Mouse (Mus musculus) megakaryocyte, adult 5-6 weeks (primary cell): Measurements from ENCODE around the gene A4galt. TPM values are rescaled to one million over a fixed set of nuclear protein-coding genes. Genes with fewer than 3 reads are reported as not detected.
"Not testable (repeated sequence)": the region's sequence is repeated elsewhere in the genome, so short reads cannot be mapped to it uniquely, and the experiment has no call there.

Experiments used
- ATAC-seq: 2 replicates; pipeline ENCODE4 v1.8.0; 2016; ENCODE audit warnings: mild to moderate bottlenecking, inconsistent platforms; ENCODE audit not compliant: poor library complexity, severe bottlenecking
- total RNA-seq, 2 experiments: library from RNA; stranded (forward) in 1 of 2; stranded (reverse) in 1 of 2; fragments of 153-499, 151-499 nt in 1 of 2; fragments of 221-1000, 200-1000 nt in 1 of 2; gene quantifications; 2 replicates each; pipeline versions ENCODE4 v1.2.3 to v1.2.4; 2015 to 2017

A4galt gene
- total RNA-seq, 2 experiments from 2014 or later: not detected

GRCm38 (mm10) chr15:83269985-83270384, 18.4 kb upstream of the A4galt start:
- ATAC-seq: not testable (repeated sequence)

GRCm38 (mm10) chr15:83268428-83268827, 16.9 kb upstream of the A4galt start:
- ATAC-seq: not testable (repeated sequence)

- ATAC-seq: no peak
Measured at GRCm38 (mm10) chr15:83265269-83265668, 13.7 kb upstream of the A4galt start.

- no peak for ATAC-seq
Measured at GRCm38 (mm10) chr15:83263405-83263804, 11.8 kb upstream of the A4galt start.

- no peak for ATAC-seq
Measured at GRCm38 (mm10) chr15:83257906-83258305, 6.3 kb upstream of the A4galt start.

GRCm38 (mm10) chr15:83256491-83256890, 4.9 kb upstream of the A4galt start:
- ATAC-seq: no peak

- no peak for ATAC-seq
Measured at GRCm38 (mm10) chr15:83255944-83256343, 4.4 kb upstream of the A4galt start.

GRCm38 (mm10) chr15:83255191-83255782, 3.7 kb upstream of the A4galt start:
- ATAC-seq: no peak

GRCm38 (mm10) chr15:83254372-83255070, 2.9 kb upstream of the A4galt start:
- ATAC-seq: no peak

- ATAC-seq: no peak
Measured at GRCm38 (mm10) chr15:83252060-83252459, 486 bp upstream of the A4galt start.

GRCm38 (mm10) chr15:83250651-83251175, 861 bp downstream of the A4galt start:
- ATAC-seq: no peak

GRCm38 (mm10) chr15:83249535-83250287, 1.9 kb downstream of the A4galt start:
- ATAC-seq: no peak

GRCm38 (mm10) chr15:83248236-83248844, 3.2 kb downstream of the A4galt start:
- no peak for ATAC-seq

- no peak for ATAC-seq
Measured at GRCm38 (mm10) chr15:83244371-83244770, 7.2 kb downstream of the A4galt start.

GRCm38 (mm10) chr15:83241961-83242680, 9.5 kb downstream of the A4galt start:
- ATAC-seq: no peak

GRCm38 (mm10) chr15:83241497-83241896, 10.1 kb downstream of the A4galt start:
- no peak for ATAC-seq

- no peak for ATAC-seq
Measured at GRCm38 (mm10) chr15:83237460-83238243, 13.9 kb downstream of the A4galt start.

- ATAC-seq: no peak
Measured at GRCm38 (mm10) chr15:83236824-83237223, 14.8 kb downstream of the A4galt start.

- ATAC-seq: no peak
Measured at GRCm38 (mm10) chr15:83233219-83233992, 18.2 kb downstream of the A4galt start.
